Mouse (Mus musculus) adrenal gland, adult 8-10 months (tissue): Measurements from ENCODE around the gene Ush1g. TPM values are rescaled to one million over a fixed set of nuclear protein-coding genes. Genes with fewer than 3 reads are reported as not detected.

Source experiments
- DNase-seq: peaks from one replicate; pipeline ENCODE4 v3.0.0; 2022
- total RNA-seq, 4 experiments: library from RNA; stranded (reverse); gene quantifications; 2 replicates each; pipeline ENCODE4 v1.2.4; 2022

Gene Ush1g
- total RNA-seq, 4 experiments from 2014 or later: 0.52 to 2.3 (median 1.1) TPM

- DNase-seq: no peak
These were observed 53.9 kb downstream of the Ush1g start for GRCm38 (mm10) chr11:115267958-115268357.

GRCm38 (mm10) chr11:115267061-115267883 lies 54.6 kb downstream of the Ush1g start, which contains the start of gene Grin2c:
Grin2c (minus strand) TSS chr11:115267243.
- DNase-seq: no peak

- DNase-seq: no peak
These were observed 55.5 kb downstream of the Ush1g start for GRCm38 (mm10) chr11:115266400-115266778.

- no peak for DNase-seq
These were observed 56.0 kb downstream of the Ush1g start for GRCm38 (mm10) chr11:115265771-115266399.

Other genes starting within 250 kb of the Ush1g start
- 1 to 10 TPM in 3 of 4 experiments, under 1 TPM in 1; 0.58 to 1.8 (median 1.4) TPM for gene Rab37, start 230.6 kb downstream of the Ush1g start, total RNA-seq
- 1 to 10 TPM in 3 of 4 experiments, under 1 TPM in 1; 0.95 to 1.9 (median 1.4) TPM for gene Cd300lf, start 188.0 kb downstream of the Ush1g start, total RNA-seq
- gene Slc9a3r1, start 158.7 kb downstream of the Ush1g start, total RNA-seq: 10 to 100 TPM; 21.0 to 25.6 (median 22.2) TPM
- 10 to 100 TPM; 24.8 to 34.0 (median 27.3) TPM for gene Tmem104, start 134.6 kb downstream of the Ush1g start, total RNA-seq
- 10 to 100 TPM; 29.0 to 32.1 (median 30.3) TPM for gene Nat9, start 134.2 kb downstream of the Ush1g start, total RNA-seq
- gene Grin2c, start 54.8 kb downstream of the Ush1g start, total RNA-seq: 10 to 100 TPM in 2 of 4 experiments, 1 to 10 TPM in 2; 2.2 to 32.8 (median 13.6) TPM
- 1,000 to 10,000 TPM; 1,501 to 2,268 (median 1,689) TPM for gene Fdxr, start 45.0 kb downstream of the Ush1g start, total RNA-seq
- gene Fads6, start 24.4 kb downstream of the Ush1g start, total RNA-seq: 100 to 1,000 TPM in 2 of 4 experiments, 10 to 100 TPM in 2; 43.3 to 117 (median 82.2) TPM
- gene Otop2, start 14.9 kb downstream of the Ush1g start, total RNA-seq: not detected
- not detected for gene Otop3, start 12.7 kb upstream of the Ush1g start, total RNA-seq
- gene Hid1, start 45.7 kb upstream of the Ush1g start, total RNA-seq: 10 to 100 TPM; 17.7 to 46.8 (median 42.6) TPM
- 100 to 1,000 TPM in 1 of 4 experiments, 10 to 100 TPM in 3; 60.6 to 118 (median 71.9) TPM for gene Cdr2l, start 59.9 kb upstream of the Ush1g start, total RNA-seq
- gene Mrpl58, start 81.7 kb upstream of the Ush1g start, total RNA-seq: 100 to 1,000 TPM; 157 to 179 (median 160) TPM
- 100 to 1,000 TPM; 440 to 566 (median 519) TPM for gene Atp5h, start 97.9 kb upstream of the Ush1g start, total RNA-seq
- gene Kctd2, start 98.1 kb upstream of the Ush1g start, total RNA-seq: 10 to 100 TPM; 53.5 to 97.0 (median 65.5) TPM
- not detected for gene Trim80, start 118.5 kb upstream of the Ush1g start, total RNA-seq
- under 1 TPM in 1 of 4 experiments, not detected in 3; 0.21 TPM for gene Slc16a5, start 140.4 kb upstream of the Ush1g start, total RNA-seq
- 10 to 100 TPM in 3 of 4 experiments, 1 to 10 TPM in 1; 8.6 to 11.7 (median 11.2) TPM for gene Armc7, start 153.6 kb upstream of the Ush1g start, total RNA-seq
- gene Nt5c, start 169.8 kb upstream of the Ush1g start, total RNA-seq: 100 to 1,000 TPM; 119 to 222 (median 142) TPM
- 100 to 1,000 TPM in 1 of 4 experiments, 10 to 100 TPM in 3; 86.2 to 109 (median 94.4) TPM for gene Jpt1, start 192.3 kb upstream of the Ush1g start, total RNA-seq
- 100 to 1,000 TPM; 220 to 285 (median 257) TPM for gene Sumo2, start 214.2 kb upstream of the Ush1g start, total RNA-seq
- gene Nup85, start 242.4 kb upstream of the Ush1g start, total RNA-seq: 10 to 100 TPM; 46.5 to 61.0 (median 53.9) TPM